Mouse (Mus musculus) layer of hippocampus, postnatal 25 days (tissue): Measurements from ENCODE around the gene Klra17. TPM values are rescaled to one million over a fixed set of nuclear protein-coding genes. Genes with fewer than 3 reads are reported as not detected.
"Not testable (repeated sequence)": the region's sequence is repeated elsewhere in the genome, so short reads cannot be mapped to it uniquely, and the experiment has no call there.

ENCODE experiments used
- DNase-seq, 2 experiments: peaks; one replicate each; pipeline ENCODE4 v3.0.0; 2022; ENCODE audit warnings: mixed read lengths in 2 of 2, low spot score in 1 of 2; ENCODE audit errors: extremely low spot score in 1 of 2
- total RNA-seq, 2 experiments: library from RNA; stranded (reverse); gene quantifications; 2 replicates each; pipeline ENCODE4 v1.2.3; 2021

Gene Klra17
- not detected for total RNA-seq

- DNase-seq = no peak
Observed at GRCm38 (mm10) chr6:129876549-129876948, at the start of gene Klra17. Gene Klra17 (minus strand): TSS chr6:129876672.

- not testable (repeated sequence) for DNase-seq
Observed at GRCm38 (mm10) chr6:129917476-129917946, 41.0 kb upstream of the Klra17 start, which contains the start of gene Klra5. Gene Klra5 (minus strand): TSS chr6:129917650.

- DNase-seq = no peak
Observed at GRCm38 (mm10) chr6:129916996-129917395, 40.5 kb upstream of the Klra17 start.

GRCm38 (mm10) chr6:129882525-129882924 is 6.1 kb upstream of the Klra17 start:
- DNase-seq = no peak

GRCm38 (mm10) chr6:129862349-129862748 is 14.1 kb downstream of the Klra17 start, which contains the start of gene Gm17631:
Gene Gm17631 (plus strand): TSS chr6:129862649.
- DNase-seq = not testable (repeated sequence)

GRCm38 (mm10) chr6:129825559-129825958 is 50.9 kb downstream of the Klra17 start:
- DNase-seq = no peak

GRCm38 (mm10) chr6:129824004-129824403 is 52.5 kb downstream of the Klra17 start:
- no peak for DNase-seq

- no peak for DNase-seq
Observed at GRCm38 (mm10) chr6:129817731-129818130, 58.7 kb downstream of the Klra17 start.

- not testable (repeated sequence) for DNase-seq
Observed at GRCm38 (mm10) chr6:129784170-129784569, 92.3 kb downstream of the Klra17 start, which contains the start of gene Gm156. Gene Gm156 (minus strand): TSS chr6:129784270.

Other genes starting within 250 kb of the Klra17 start
- gene Klrc3, start 233.3 kb downstream of the Klra17 start, total RNA-seq = not detected
- not detected for gene Klrc2, start 216.0 kb downstream of the Klra17 start, total RNA-seq
- gene Klrc1, start 197.7 kb downstream of the Klra17 start, total RNA-seq = not detected
- gene Klri1, start 159.5 kb downstream of the Klra17 start, total RNA-seq = not detected
- gene Klri2, start 136.2 kb downstream of the Klra17 start, total RNA-seq = not detected
- not detected for gene Gm156, start 92.4 kb downstream of the Klra17 start, total RNA-seq
- gene Gm17631, start 14.0 kb downstream of the Klra17 start, total RNA-seq = not detected
- gene Klra5, start 41.0 kb upstream of the Klra17 start, total RNA-seq = not detected
- not detected for gene Klra6, start 150.3 kb upstream of the Klra17 start, total RNA-seq
- gene Klra4, start 190.6 kb upstream of the Klra17 start, total RNA-seq = not detected